ENCODE assay signal across 19 mouse cellular contexts in genomic region chr15:87518161-87518560, GRCm38 (mm10). TPM values are rescaled to one million over a fixed set of nuclear protein-coding genes. Genes with fewer than 3 reads are reported as not detected.
"Had no signal": no experiment of that assay in that cellular context is flagged by ENCODE, and none has a peak within 500 bp of the region (broad histone marks: within the 10 kb centered on the region; RNA-seq: fewer than 3 reads in every experiment).

No protein-coding gene starts in this region.

- H3K27me3 ChIP-seq: midbrain, embryonic 12.5 days; midbrain, embryonic 15.5 days; neural tube, embryonic 13.5 days; neural tube, embryonic 15.5 days; stomach, embryonic 15.5 days had no signal

- H3K4me3 ChIP-seq: midbrain, embryonic 10.5 days; midbrain, embryonic 12.5 days; midbrain, embryonic 15.5 days; myocyte; neural tube, embryonic 13.5 days; neural tube, embryonic 15.5 days; stomach, embryonic 15.5 days had no signal

- DNase-seq: lung, adult 18-20 months; lung, embryonic 14.5 days; lung, postnatal 10 days; lung, postnatal 4 days; right cerebral cortex, adult 18-20 months; right cerebral cortex, postnatal 14 days; thymus, adult 2 months; thymus, postnatal 25 days; thymus, postnatal 4 days had no signal

- H3K4me1 ChIP-seq: midbrain, embryonic 10.5 days; midbrain, embryonic 12.5 days; midbrain, embryonic 15.5 days; neural tube, embryonic 13.5 days; neural tube, embryonic 15.5 days; stomach, embryonic 15.5 days had no signal

- H3K36me3 ChIP-seq: midbrain, embryonic 10.5 days; midbrain, embryonic 12.5 days; midbrain, embryonic 15.5 days; neural tube, embryonic 13.5 days; neural tube, embryonic 15.5 days; stomach, embryonic 15.5 days had no signal

- H3K27ac ChIP-seq: midbrain, embryonic 10.5 days; midbrain, embryonic 12.5 days; midbrain, embryonic 15.5 days; neural tube, embryonic 13.5 days; neural tube, embryonic 15.5 days; stomach, embryonic 15.5 days; stomach, postnatal 0 days had no signal

- ATAC-seq: midbrain, embryonic 15.5 days had no signal

- H3K9me3 ChIP-seq: midbrain, embryonic 10.5 days; midbrain, embryonic 12.5 days; midbrain, embryonic 15.5 days; neural tube, embryonic 13.5 days; neural tube, embryonic 15.5 days; stomach, embryonic 15.5 days had no signal

- H3K9ac ChIP-seq: lung, embryonic 14.5 days; midbrain, embryonic 12.5 days; midbrain, embryonic 15.5 days; neural tube, embryonic 13.5 days; neural tube, embryonic 15.5 days; stomach, embryonic 15.5 days had no signal

- H3K4me2 ChIP-seq: lung, embryonic 14.5 days; midbrain, embryonic 12.5 days; midbrain, embryonic 15.5 days; neural tube, embryonic 13.5 days; neural tube, embryonic 15.5 days; stomach, embryonic 15.5 days had no signal

RNA-seq across cellular contexts. Expression of gene Fam19a5, which starts 25.9 kb away (rescaled TPM):
- total RNA-seq: megakaryocyte, adult 5-6 weeks; megakaryocyte-erythroid progenitor cell, adult 5-6 weeks had no signal
